Mouse (Mus musculus): Measurements from ENCODE around the gene Sdad1.

Gene Sdad1

DNA sequence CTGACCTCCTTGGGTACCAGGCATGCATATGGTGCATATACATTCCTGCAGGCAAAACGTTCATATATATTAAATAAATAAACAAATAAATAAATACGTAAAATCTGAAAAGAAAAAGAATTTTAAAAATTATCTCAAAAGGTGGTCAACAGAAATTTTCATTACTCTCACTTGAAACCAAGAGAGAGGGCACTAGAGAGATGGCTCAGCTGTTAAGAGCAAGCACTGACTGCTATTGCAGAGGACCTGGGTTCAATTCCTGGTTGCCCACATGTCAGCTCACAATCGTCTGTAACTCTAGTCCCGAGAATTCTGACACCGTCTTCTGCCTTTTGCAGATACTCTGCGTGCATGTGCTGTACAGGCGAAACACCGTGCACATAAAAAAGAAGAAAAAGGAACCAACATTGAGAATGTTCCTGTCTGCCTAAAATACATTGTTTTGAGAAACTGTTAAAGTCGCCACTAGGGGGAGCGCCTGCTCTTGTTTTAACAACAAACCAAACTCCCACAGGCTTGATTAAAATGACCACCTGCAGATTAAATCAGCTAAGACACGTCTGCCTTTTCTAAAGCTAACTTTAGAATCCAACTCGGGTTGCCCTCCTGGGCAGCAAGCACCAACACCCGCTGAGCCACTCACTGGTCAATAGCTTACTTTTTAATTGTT is 1.9 kb upstream of the Sdad1 start:
- DNase-seq: peak; percentile 76 to 84

DNA sequence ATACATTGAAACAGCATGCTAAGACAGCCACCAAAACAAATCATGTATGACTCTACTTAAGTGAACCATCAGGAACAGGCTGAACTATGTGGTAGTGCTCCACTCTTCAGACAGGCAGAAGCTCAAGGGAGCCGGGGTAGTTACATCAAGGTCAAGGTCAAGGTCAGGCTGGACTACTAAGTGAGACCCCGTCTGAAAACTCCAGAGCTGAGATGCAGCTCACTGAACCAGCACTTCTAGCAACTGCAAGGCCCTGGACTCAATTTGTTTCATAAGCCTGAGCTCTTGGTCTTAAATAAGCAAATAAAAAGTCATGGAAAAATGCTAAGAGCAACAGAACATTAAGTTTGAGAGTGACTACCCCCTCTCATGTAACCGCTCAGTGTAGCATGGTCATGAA is 6.0 kb downstream of the Sdad1 start:
- DNase-seq: no peak

DNA sequence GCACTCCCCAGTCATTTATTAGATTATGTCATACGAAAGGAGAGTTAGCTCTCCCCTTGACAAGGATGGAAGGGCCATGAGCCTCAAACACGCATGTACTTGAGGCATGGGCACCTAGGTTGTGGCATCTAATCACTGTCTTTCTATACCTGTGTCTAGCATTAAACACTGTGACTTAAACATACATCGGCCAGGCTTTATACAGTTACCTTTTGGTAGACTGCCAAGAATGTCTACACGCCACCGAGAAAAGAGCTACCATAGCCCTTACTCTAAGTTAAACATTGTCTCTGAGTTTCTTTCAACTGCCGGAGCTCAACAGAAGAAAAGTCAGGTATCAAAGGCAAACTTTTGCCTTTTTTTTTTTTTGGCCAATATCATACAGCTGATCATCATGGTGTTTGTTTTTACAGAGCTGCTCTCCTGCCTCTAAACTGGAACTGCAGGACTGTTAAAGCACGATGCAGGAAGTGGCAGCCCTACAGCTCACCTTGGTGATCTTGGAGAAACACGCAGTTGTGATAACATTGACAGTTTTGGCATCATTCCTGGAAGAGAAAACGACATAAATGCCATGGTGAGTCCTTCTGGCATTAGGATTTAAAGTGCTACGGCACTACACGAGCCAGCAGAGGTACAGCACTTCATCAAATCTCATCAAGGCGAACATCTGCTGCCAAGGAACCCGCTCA is 8.0 kb downstream of the Sdad1 start:
- no peak for DNase-seq

DNA sequence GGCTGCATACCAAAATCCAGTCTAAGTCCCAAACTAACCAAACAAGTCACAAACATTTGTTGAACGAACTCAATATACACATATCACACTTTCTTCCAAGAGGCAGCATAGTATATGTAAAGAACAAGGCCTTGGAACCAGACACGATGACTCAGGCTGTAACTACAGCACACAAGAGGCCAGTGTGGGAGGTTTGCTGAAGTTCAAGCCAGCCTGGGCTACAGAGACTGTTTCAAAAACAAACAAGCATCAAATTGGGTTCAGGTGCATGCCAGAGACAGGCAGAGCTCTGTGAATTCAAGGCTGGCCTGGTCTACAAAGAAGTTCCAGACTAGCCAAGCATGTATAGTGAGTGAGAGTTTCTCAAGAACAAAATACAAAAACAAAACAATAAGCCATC is 15.8 kb downstream of the Sdad1 start:
- no peak for DNase-seq

DNA sequence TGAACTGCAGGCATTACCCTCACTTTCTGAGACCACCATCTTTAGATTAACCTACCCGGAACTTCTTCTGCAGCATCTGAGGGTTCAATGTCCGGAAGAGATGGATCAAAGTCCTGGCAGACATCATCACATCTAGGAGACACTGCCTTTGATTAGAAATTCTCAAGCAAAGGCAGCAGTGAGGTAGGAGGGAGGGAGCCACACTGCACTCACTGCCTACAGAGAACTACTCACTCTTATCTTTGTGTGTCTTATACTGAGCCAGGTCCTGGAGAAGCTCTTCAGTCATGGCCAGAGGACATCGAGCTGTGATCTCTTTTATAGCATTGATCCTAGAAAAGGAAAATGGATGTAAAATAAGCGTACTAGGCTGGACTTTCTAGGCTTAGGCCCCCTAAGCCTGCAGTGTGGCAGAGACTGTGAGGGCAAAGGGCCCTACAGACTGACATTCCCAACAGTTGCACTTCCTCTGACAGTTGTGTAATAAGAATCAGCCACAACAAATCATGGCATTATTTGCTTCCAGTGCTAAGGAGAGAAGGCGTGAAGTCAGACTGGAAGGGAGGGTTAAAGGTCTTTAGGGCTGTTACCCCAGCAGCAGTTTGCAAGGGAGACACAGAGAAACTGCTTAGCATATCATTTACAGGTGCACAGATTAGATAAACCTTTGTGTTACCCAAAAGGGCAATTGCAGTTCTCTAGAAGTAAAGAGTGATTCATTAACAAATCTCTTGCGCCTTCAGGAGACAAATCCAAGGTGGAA is 18.4 kb downstream of the Sdad1 start:
- DNase-seq: no peak

DNA sequence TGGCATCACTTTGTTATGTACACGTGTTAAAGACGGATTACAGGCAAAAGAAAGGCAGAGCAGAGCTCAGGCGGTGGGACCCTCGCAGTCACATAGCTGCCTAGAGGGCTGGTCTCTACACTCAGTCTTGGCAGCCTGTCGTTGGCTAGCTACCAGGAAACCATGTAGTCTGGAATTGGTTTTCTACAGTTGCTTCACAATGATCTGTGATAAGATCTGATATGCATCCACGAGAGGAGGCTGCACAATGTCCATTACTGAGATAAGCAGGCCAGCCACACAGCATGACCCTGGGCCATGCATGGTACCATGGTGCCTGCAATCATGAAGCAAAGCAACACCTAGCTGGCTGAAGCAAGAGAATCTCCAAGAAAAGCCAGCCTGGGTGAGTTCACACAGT is 22.4 kb downstream of the Sdad1 start:
- DNase-seq: no peak

DNA sequence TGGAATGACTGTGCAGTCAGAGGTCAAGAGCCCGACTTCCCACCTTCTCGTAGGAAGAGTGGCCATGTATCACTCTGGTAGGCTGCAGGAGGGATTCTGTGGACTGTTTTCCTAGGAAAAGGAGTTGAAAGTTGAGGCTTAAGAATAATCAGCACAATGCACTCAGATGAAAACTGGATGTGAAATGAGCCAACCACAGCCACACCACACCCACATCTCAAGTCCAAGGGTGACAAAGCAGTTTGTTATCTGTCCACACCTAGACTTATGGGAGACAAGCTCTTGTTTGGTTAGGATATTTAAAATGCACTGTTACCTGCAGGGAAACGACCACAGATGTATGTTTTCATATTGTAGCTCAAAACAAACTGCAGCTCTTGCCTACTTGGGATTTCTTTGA is 27.2 kb downstream of the Sdad1 start:
- DNase-seq: no peak

DNA sequence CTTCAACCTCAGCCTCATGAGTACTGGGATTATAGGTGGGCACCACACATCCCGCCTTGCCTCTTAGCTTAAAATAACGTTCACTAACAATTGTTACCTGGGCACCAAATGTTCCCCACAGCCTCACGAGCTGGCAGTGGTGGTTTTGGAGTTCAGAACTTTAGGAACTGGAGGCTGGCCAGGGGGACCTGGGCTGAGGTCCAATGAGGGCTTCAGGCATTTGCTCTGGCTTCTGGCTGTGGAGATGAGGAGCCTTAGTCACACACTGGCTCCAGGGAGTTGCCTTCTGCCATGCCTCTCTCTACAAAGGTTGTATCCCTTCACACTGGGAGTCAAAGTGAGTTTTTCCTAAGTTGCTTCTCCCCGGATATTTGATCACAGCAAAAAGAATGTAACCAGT is 27.7 kb downstream of the Sdad1 start:
- no peak for DNase-seq

DNA sequence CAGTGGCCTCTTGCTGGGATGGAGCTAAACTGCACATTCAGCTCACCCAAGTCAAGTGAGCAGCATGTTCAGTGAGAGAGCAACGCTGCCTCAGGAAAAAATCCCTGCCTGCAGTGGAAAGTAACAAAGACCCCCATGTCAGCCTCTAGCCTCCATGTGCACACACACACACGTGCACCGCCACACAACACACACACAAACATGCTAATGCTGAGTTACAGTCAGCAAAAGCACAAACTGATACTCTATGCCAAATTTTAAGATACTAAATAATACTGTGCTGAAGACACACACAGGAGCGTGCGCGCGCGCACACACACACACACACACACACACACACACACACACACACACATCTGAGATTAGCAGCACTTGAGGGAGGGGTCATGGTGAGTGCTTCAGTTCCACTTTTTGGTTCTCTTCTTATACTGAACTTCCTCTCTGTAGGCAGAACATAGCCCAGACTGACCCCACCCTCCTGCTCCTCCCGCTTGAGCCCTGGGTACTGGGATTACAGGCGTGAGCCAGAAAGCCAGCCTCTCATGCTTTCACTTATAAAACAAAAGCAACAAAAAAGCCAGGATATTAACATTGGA is 31.2 kb downstream of the Sdad1 start:
- DNase-seq: peak; percentile 36 to 56

DNA sequence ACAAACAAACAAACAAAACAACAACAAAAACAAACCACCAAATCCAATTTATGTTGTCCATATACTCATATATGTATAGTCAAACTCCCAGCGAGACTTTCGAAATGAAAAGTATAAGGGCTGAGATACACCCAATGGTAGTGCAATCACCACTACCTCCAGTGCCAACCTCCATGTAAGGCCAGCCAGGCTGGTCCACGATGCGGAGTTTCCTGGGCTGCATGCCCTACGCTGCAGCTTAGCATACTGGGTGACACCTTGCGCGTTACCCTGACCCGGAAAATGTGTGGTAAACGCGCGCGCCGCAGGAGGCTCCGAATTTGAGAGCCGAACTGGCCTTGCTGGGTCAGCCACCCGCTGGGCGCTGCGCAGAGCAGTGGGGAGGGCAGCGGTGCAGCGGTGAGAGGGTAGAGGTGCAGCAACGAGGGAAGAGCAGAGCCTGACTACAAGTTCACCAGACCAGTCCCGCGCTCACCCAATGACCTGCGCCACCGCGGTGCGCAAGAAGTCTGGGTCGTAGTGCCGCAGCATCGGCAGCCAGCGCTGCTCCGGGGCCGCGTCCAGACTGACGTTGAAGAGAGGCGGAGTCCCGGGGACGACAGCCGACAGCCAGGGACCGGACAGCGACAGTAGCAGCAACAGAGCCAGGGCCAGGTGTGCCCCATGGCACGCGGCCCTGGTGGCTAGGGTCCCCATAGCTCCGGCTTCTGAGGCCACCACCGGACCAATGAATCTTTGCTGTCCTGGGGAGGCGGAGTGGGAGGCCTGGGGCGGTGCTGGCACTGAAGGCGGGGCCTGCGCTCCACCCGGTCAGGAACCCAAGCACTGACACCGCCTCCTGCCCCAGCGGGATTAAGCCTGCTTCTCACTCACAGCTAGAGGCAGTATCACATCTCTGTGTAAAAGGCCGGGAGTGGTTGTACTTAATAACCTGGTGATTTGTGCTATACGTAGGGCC is 32.6 kb downstream of the Sdad1 start, which contains the start of gene Naaa:
Naaa (minus strand) TSS at position 734 of the 958 bp plus-strand sequence.
- DNase-seq: peak; percentile 94

DNA sequence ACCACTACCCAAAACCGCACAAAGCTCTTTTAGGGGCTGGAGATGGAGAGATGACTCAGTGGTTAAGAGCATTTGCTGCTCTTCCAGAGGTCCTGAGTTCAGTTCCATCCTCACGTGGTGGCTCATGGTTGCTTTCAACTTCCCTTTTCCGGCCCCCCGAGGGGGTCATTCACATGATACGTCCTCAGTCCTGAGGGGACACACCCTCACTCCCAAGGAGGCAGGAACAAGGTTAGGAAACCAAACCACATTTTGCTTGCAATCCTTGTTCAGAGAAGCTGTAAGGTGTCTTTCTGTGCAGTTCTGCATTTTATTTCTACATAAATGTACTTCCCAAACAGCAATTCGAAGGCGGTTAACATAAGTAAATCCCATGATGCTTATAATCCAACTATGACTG is 39.8 kb downstream of the Sdad1 start:
- peak; percentile 49 to 60 for DNase-seq

DNA sequence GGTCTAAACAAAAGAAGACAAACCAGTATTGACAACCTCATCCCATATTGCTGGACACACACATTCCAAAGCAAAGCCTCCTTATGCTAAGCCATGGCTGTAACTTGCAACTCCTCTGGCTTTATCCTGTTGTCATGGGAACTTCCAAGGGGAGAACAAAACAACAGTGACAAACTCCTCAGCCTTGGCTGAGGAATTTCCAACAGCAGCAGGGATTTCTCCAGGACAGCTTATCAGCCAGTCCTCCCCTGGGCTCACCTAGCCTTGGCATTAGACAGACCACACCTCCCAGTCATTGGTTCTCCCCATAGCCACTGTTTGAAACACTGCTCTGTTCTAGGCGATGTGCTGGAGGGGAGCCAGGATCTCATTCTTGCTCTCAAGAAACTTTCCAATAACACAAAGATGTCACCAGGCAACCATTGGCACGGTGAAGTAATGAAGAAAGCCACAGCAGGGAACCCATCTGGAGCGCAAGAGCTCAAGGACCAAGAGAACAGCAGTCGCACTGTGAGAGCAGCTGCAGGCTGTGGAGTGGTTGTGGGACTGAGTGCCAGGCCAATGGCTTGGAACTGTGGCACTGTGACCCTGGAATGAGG is 46.4 kb downstream of the Sdad1 start:
- DNase-seq: peak; percentile 66 to 73

DNA sequence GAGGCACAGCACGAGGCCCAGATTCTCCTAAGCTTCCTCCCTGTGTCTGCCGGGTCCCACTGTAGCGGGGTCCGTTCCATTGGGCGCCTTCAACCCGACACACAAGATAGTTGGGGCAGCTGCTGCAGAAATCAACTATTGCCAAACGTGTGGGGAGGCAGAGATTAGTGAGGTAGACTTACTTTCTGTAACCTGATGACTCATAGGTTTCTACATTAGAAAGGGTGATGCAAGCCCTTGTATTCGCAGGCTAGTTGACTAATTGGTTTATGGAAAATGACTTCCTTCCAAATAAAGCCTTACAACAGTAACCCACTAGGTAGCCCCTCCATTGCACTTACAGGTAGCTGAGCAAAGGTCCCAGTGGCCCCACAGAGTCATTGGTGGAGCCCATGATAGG is 47.6 kb downstream of the Sdad1 start:
- no peak for DNase-seq

DNA sequence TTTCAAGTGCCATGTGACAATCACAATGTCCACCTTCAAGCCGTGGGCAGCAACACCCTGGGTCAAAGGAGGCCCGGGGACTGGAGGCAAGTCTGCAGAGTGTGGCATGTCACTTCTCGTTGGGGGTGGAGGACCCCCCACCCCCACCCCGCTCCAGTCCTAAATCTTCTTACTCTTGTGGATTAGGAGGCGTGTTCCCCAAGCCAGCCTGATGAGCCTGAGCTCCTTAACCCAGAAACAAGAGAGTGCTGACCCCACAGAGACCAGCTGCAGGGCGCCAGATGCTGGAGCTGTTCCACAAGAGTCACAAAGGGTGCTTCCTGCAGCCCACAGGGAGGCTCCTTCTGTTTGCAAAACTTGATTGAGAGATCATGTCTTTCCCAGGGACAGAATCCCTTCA is 54.1 kb downstream of the Sdad1 start, which contains the start of gene Ppef2:
Ppef2 (minus strand) TSS at position 61 of the 400 bp plus-strand sequence.
- DNase-seq: no peak

DNA sequence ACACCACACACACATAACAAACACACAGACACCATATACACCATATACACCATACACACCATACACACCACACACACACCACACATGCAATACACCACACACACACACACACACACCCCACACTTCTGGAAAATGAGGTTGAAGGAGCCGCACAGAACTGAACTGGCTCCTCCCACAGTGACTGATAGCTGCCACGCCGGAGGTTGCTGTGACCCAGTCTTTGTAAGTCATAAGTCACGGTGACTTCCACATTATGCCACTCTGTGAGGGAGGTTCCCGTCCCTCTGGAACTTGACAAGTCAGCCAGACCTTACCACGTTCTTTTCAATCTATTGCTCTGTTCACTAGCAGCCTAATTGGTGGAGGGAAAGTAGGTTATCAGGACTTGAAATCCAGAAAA is 55.8 kb downstream of the Sdad1 start:
- no peak for DNase-seq

DNA sequence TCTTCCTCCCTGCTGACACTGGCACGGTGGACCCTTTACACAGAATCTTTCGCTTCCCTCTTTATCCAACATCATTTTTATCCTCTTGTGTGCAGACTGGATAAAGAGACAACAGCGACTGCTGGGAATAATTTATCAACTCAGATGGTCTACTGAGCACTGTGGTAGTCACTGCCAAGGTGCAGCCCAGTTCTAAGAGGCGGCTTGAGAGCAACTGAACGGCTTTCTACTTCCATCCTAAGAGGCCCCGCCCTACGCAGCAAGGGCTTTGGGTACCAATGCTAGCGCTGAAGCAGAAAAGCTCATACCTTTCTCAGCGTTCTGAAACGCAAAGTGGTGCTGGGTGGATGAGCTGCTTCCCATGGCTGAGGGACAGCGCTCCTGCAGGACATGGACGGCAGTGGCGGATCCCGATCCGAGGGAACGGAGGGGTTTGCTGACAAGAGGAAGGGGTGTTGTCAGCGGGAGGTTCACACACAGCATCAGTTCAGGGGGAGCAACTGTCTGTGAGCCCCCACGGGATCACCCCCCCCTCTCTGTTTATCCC is 57.4 kb downstream of the Sdad1 start:
- no peak for DNase-seq

DNA sequence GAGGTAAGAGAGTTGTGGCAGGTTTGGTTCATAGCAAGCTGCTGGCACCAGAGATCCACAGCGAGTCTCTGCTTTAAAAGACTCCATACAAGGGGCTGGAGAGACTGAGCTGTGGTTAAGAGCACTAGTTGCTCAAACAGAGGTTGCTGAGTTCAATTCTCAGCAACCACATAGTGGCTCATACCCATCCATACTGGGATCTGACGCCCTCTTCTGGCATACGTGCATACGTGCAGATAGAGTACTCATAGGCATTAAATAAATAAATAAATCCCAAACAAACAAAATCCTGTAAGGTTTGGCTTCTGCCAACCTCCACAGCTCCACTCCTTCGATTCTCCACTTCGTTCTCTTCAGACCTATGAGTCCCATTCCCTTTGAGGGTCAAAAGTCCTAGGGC is 58.2 kb downstream of the Sdad1 start:
- DNase-seq: no peak

DNA sequence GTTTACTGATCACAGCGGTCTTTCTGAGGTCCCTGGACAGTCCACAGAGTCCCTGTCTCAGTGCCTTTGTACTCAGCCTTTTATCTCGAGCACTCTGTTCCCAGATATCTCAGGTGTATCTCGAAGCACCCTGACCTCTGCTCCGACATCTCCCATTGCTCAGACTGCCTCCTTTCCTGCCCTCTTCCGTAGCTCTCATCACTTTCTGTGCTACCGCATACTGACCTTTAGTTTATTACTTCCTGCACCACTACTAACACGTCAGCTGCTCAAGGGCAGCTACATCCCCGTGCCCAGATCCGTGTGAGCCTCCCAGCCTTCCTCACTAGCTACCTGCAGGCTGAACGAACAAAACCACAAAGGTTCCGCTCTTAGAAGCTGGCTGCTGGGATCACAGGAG is 61.7 kb downstream of the Sdad1 start:
- DNase-seq: no peak

DNA sequence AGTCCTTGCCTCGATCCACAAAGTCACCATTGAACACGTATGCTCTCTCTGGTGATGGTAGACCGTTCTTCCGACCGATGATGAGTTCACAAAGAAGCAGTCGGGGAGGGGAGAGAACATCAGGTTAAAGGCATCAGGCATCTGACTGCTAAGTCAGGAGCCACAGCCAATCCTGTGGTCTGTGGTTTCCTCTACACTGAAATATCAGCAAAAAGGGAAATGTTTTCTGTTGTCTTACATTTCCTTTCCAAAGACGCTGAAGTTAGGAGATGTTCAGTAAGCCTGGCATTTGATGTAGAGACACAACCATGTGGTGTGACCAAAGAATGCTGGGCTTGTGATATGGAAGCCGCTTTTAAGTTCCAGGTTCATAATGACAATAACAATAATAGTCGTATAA is 64.8 kb downstream of the Sdad1 start:
- peak in 1 of 2 experiments; percentile 9 for DNase-seq

DNA sequence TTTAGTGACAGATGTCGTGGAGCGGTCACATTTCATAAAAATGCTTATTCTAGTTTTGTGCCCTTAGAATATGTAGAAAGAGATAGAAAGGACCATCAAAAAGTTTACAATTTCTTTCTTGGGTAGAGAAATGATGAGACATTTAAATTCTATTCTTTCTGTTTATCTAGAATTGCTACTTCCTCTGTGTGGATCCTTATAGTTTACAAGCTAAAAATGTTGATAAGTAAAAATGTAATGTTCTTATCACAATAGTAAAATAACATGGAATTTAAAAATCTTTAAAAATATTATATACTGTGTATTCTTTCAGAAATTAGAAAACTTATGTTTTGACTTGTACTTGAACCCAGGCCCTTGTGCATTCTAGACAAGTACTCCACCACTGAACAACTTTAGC is 65.4 kb downstream of the Sdad1 start:
- DNase-seq: no peak

DNA sequence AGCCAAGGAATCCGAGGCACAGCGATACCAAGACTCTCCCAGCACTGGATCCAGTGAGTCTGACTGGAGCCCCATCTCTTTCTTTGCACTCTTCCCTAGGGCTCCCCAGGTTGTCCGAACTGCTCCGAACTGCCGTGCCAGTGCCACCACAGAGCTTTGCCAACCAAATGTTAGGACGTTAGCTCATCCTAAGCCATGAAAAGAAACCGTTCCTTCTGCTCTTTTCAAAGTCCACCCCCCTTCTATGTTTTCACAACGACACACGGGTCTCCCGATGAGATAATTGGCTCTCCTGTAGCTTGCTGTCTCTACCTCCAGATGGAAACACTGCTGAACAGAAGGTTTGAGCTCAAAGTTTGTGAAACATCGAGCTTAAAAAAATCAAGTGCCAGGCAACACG is 69.5 kb downstream of the Sdad1 start:
- no peak for DNase-seq

Measured in lung, adult 18-20 months (tissue).